Mouse (Mus musculus) liver, embryonic 14.5 days (tissue): ENCODE measurements around the gene Slc29a1.

Experiments used
- CTCF ChIP-seq: IDR thresholded peaks from 2 replicates; pipeline ENCODE4 v1.5.1; 2016; ENCODE audit warnings: antibody characterized with exemption, low read depth, control low read depth
- EP300 ChIP-seq: IDR thresholded peaks from 2 replicates; pipeline ENCODE4 v1.6.1; 2016; ENCODE audit warnings: antibody characterized with exemption, low read depth

GRCm38 (mm10) chr17:45638596-45639295 lies 39.3 kb upstream of the Slc29a1 start:
- TF ChIP-seq CTCF = no peak
- TF ChIP-seq EP300 = no peak
